Mouse (Mus musculus) heart, embryonic 13.5 days (tissue): Measurements from ENCODE around the gene Stk39. TPM values are rescaled to one million over a fixed set of nuclear protein-coding genes. Genes with fewer than 3 reads are reported as not detected.
"Not testable (repeated sequence)": the region's sequence is repeated elsewhere in the genome, so short reads cannot be mapped to it uniquely, and the experiment has no call there.

Experiments used
- ATAC-seq: fragments of 200-750 bp; cut with Nextera tagmentation; 2 replicates; pipeline ENCODE4 v1.8.0; 2017; ENCODE audit warnings: moderate TSS enrichment; ENCODE audit not compliant: insufficient number of reproducible peaks, low FRiP score, low TSS enrichment; ENCODE audit errors: extremely low read depth
- H3K27ac ChIP-seq: fragments of 300-500 bp; sonication (generic); replicated peaks from 2 replicates; pipeline ENCODE4 v1.5.1; 2015; ENCODE audit warnings: moderate library complexity, mild to moderate bottlenecking, inconsistent platforms
- H3K27me3 ChIP-seq: fragments of 300-500 bp; sonication (generic); replicated peaks from 2 replicates; pipeline ENCODE4 v1.6.1; 2015; ENCODE audit warnings: mild to moderate bottlenecking, inconsistent platforms
- H3K36me3 ChIP-seq: fragments of 300-500 bp; sonication (generic); 2 replicates; pipeline ENCODE4 v1.6.1; 2015; ENCODE audit warnings: mild to moderate bottlenecking, inconsistent platforms
- H3K4me1 ChIP-seq: fragments of 300-500 bp; sonication (generic); 2 replicates; pipeline ENCODE4 v1.6.1; 2015; ENCODE audit warnings: inconsistent platforms
- H3K4me2 ChIP-seq: fragments of 300-500 bp; sonication (generic); 2 replicates; pipeline ENCODE4 v1.6.1; 2015; ENCODE audit warnings: inconsistent platforms, mild to moderate bottlenecking, moderate library complexity
- H3K4me3 ChIP-seq: fragments of 300-500 bp; sonication (generic); 2 replicates; pipeline ENCODE4 v1.5.1; 2015; ENCODE audit warnings: moderate library complexity, mild to moderate bottlenecking, inconsistent platforms
- H3K9ac ChIP-seq: fragments of 300-500 bp; sonication (generic); 2 replicates; pipeline ENCODE4 v1.6.1; 2015; ENCODE audit warnings: inconsistent platforms, mild to moderate bottlenecking, moderate library complexity
- H3K9me3 ChIP-seq: fragments of 300-500 bp; sonication (generic); 2 replicates; pipeline ENCODE4 v1.6.1; 2016; ENCODE audit warnings: inconsistent platforms
- WGBS: fragments of 180-500 bp; shearing (Covaris S2); methylation state at CpG from one replicate; pipeline ENCODE4 v1.1.7; 2015; ENCODE audit warnings: mixed read lengths; 5-methylcytosine and 5-hydroxymethylcytosine counted together
- polyA plus RNA-seq: library from polyadenylated mRNA; unstranded; fragments of >200 nt; fragmentation: Nextera tagmentation; extraction: Ambion mirVana; gene quantifications from 2 replicates; pipeline ENCODE4 v1.2.1, GENCODE M21; 2015

Gene Stk39
- polyA plus RNA-seq, 1 experiment from 2014 or later = 49.6 TPM

- not testable (repeated sequence) for H3K27me3 ChIP-seq, H3K9me3 ChIP-seq, H3K27ac ChIP-seq, H3K9ac ChIP-seq, H3K4me2 ChIP-seq, H3K4me3 ChIP-seq, ATAC-seq
- H3K36me3 ChIP-seq = peaks cover 22% of the 10 kb centered on the region
- WGBS = 55% methylated on average over 4 of the region's 4 CpGs
- H3K4me1 ChIP-seq = peaks cover 23% of the 10 kb centered on the region
Observed at GRCm38 (mm10) chr2:68239415-68239814, 232.7 kb downstream of the Stk39 start.

- no peaks in the 10 kb centered on the region for H3K9me3 ChIP-seq
- no peak for ATAC-seq
- H3K36me3 ChIP-seq = peaks cover 11% of the 10 kb centered on the region
- no peak overlapping the region for H3K4me2 ChIP-seq
- H3K4me1 ChIP-seq = peaks cover 10% of the 10 kb centered on the region
- no peak overlapping the region for H3K4me3 ChIP-seq
- no peaks in the 10 kb centered on the region for H3K27me3 ChIP-seq
- WGBS = 86% methylated on average over 5 of the region's 5 CpGs
- H3K9ac ChIP-seq = no peak overlapping the region
- H3K27ac ChIP-seq = no peak overlapping the region
Observed at GRCm38 (mm10) chr2:68232929-68233328, 239.1 kb downstream of the Stk39 start.

GRCm38 (mm10) chr2:68229872-68230271 lies 242.2 kb downstream of the Stk39 start:
- H3K4me3 ChIP-seq = no peak overlapping the region
- peaks cover 11% of the 10 kb centered on the region for H3K4me1 ChIP-seq
- no peak overlapping the region for H3K9ac ChIP-seq
- no peak for ATAC-seq
- H3K27me3 ChIP-seq = no peaks in the 10 kb centered on the region
- H3K4me2 ChIP-seq = no peak overlapping the region
- no peaks in the 10 kb centered on the region for H3K9me3 ChIP-seq
- peaks cover 11% of the 10 kb centered on the region; the same call in 1 of the 2 replicates for H3K36me3 ChIP-seq
- WGBS = 58% methylated on average over 2 of the region's 2 CpGs
- no peak overlapping the region for H3K27ac ChIP-seq

GRCm38 (mm10) chr2:68229081-68229480 lies 243.0 kb downstream of the Stk39 start:
- H3K4me3 ChIP-seq = no peak overlapping the region
- 55% methylated on average over 2 of the region's 2 CpGs for WGBS
- no peak overlapping the region for H3K9ac ChIP-seq
- H3K9me3 ChIP-seq = no peaks in the 10 kb centered on the region
- no peak overlapping the region for H3K27ac ChIP-seq
- H3K36me3 ChIP-seq = peaks cover 11% of the 10 kb centered on the region; the same call in 1 of the 2 replicates
- no peaks in the 10 kb centered on the region for H3K27me3 ChIP-seq
- ATAC-seq = no peak
- H3K4me1 ChIP-seq = peaks cover 19% of the 10 kb centered on the region
- H3K4me2 ChIP-seq = no peak overlapping the region

- Histone ChIP-seq H3K9ac (peak overlapping the region; percentile 54; the same call in 1 of the 2 replicates), H3K4me1 (peaks cover 51% of the 10 kb centered on the region), H3K4me3 (no peak overlapping the region), H3K4me2 (no peak overlapping the region), H3K27me3 (no peaks in the 10 kb centered on the region), H3K36me3 (peaks cover 21% of the 10 kb centered on the region), H3K9me3 (no peaks in the 10 kb centered on the region), H3K27ac (peak overlapping the region; percentile 77)
- no peak for ATAC-seq
- WGBS = 43% methylated on average over 5 of the region's 5 CpGs
Observed at GRCm38 (mm10) chr2:68222227-68222873, 249.7 kb downstream of the Stk39 start.

GRCm38 (mm10) chr2:68221226-68221625 lies 250.8 kb downstream of the Stk39 start:
- Histone ChIP-seq H3K4me3 (no peak overlapping the region), H3K36me3 (peaks cover 26% of the 10 kb centered on the region), H3K4me2 (no peak overlapping the region), H3K9ac (no peak overlapping the region), H3K4me1 (peaks cover 51% of the 10 kb centered on the region), H3K27me3 (no peaks in the 10 kb centered on the region), H3K9me3 (no peaks in the 10 kb centered on the region), H3K27ac (no peak overlapping the region)
- 50% methylated on average over 4 of the region's 4 CpGs for WGBS
- 0 out of 2 replicates have a peak, but pooled peaks have one; percentile 39 for ATAC-seq

- H3K4me1 ChIP-seq = peaks cover 58% of the 10 kb centered on the region
- H3K4me2 ChIP-seq = no peak overlapping the region
- no peak overlapping the region for H3K27ac ChIP-seq
- H3K4me3 ChIP-seq = no peak overlapping the region
- ATAC-seq = no peak
- no peak overlapping the region for H3K9ac ChIP-seq
- no peaks in the 10 kb centered on the region for H3K9me3 ChIP-seq
- H3K27me3 ChIP-seq = no peaks in the 10 kb centered on the region
- whole genome bisulfite sequencing = 80% methylated on average over 4 of the region's 4 CpGs
- H3K36me3 ChIP-seq = peaks cover 23% of the 10 kb centered on the region
Observed at GRCm38 (mm10) chr2:68219823-68220222, 252.2 kb downstream of the Stk39 start.

- H3K27me3 ChIP-seq = no peaks in the 10 kb centered on the region
- peaks cover 60% of the 10 kb centered on the region for H3K4me1 ChIP-seq
- H3K27ac ChIP-seq = peak overlapping the region; percentile 78
- H3K4me3 ChIP-seq = no peak overlapping the region
- 38% methylated on average over 11 of the region's 11 CpGs for WGBS
- peak; percentile 50; the same call in 1 of the 2 replicates for ATAC-seq
- H3K9ac ChIP-seq = no peak overlapping the region
- H3K9me3 ChIP-seq = no peaks in the 10 kb centered on the region
- H3K36me3 ChIP-seq = peaks cover 17% of the 10 kb centered on the region
- no peak overlapping the region for H3K4me2 ChIP-seq
Observed at GRCm38 (mm10) chr2:68215176-68215575, 256.9 kb downstream of the Stk39 start.

GRCm38 (mm10) chr2:68214400-68214799 lies 257.7 kb downstream of the Stk39 start:
- WGBS = 63% methylated on average over 6 of the region's 6 CpGs
- no peaks in the 10 kb centered on the region for H3K27me3 ChIP-seq
- ATAC-seq = no peak
- H3K4me2 ChIP-seq = no peak overlapping the region
- H3K9ac ChIP-seq = no peak overlapping the region
- peaks cover 17% of the 10 kb centered on the region for H3K36me3 ChIP-seq
- peaks cover 68% of the 10 kb centered on the region for H3K4me1 ChIP-seq
- H3K27ac ChIP-seq = peak overlapping the region; percentile 78
- no peaks in the 10 kb centered on the region for H3K9me3 ChIP-seq
- H3K4me3 ChIP-seq = no peak overlapping the region

- no peak overlapping the region for H3K4me2 ChIP-seq
- peaks cover 14% of the 10 kb centered on the region for H3K36me3 ChIP-seq
- no peaks in the 10 kb centered on the region for H3K9me3 ChIP-seq
- no peak overlapping the region for H3K4me3 ChIP-seq
- H3K4me1 ChIP-seq = peaks cover 68% of the 10 kb centered on the region
- no peaks in the 10 kb centered on the region for H3K27me3 ChIP-seq
- 54% methylated on average over 7 of the region's 7 CpGs for WGBS
- peak overlapping the region; percentile 37; the same call in 1 of the 2 replicates for H3K9ac ChIP-seq
- H3K27ac ChIP-seq = peak overlapping the region; percentile 78
- peak; percentile 47; the same call in 1 of the 2 replicates for ATAC-seq
Observed at GRCm38 (mm10) chr2:68211443-68211842, 260.6 kb downstream of the Stk39 start.

- ATAC-seq = no peak
- Histone ChIP-seq H3K27me3 (no peaks in the 10 kb centered on the region), H3K4me3 (no peak overlapping the region), H3K36me3 (no peaks in the 10 kb centered on the region), H3K27ac (no peak overlapping the region), H3K4me1 (no peaks in the 10 kb centered on the region), H3K4me2 (no peak overlapping the region), H3K9ac (no peak overlapping the region), H3K9me3 (no peaks in the 10 kb centered on the region)
- WGBS = 64% methylated on average over 4 of the region's 4 CpGs
Observed at GRCm38 (mm10) chr2:68196245-68196644, 275.8 kb downstream of the Stk39 start.

- no peak overlapping the region for H3K4me2 ChIP-seq
- no peak for ATAC-seq
- no peaks in the 10 kb centered on the region for H3K27me3 ChIP-seq
- WGBS = 65% methylated on average over 4 of the region's 4 CpGs
- H3K9me3 ChIP-seq = no peaks in the 10 kb centered on the region
- H3K36me3 ChIP-seq = no peaks in the 10 kb centered on the region
- no peak overlapping the region for H3K9ac ChIP-seq
- H3K4me1 ChIP-seq = no peaks in the 10 kb centered on the region
- no peak overlapping the region for H3K4me3 ChIP-seq
- H3K27ac ChIP-seq = no peak overlapping the region
Observed at GRCm38 (mm10) chr2:68194444-68194843, 277.6 kb downstream of the Stk39 start.
